Comparison of ENCODE assay signal across 15 mouse cellular contexts in the genomic region with DNA sequence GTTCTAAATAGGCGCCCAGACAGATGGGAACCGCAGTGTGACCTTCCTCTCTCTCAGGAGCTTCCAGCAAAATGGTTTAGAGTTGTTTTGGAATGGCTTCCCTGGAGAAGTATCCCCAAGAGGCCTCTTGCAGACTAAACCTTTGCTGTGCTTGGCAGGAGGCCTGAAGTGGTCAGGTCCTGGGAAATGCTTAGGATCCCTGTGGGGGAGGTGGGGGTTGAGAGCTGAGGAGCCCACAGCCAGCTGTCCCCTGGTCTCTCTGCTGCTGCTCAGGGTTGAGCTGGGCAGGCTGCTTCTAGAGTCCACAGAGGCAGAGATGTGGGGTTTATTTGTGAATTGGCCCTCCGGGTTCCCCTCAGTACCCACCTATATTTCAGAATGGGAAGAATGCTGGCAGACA.
A peak's percentile ranks its signal among the peaks of the same experiment; 100 is the strongest.
DNase-seq lines count a peak whose midpoint lies in the region; ATAC-seq lines count a peak whose summit lies in the region.
"Had no signal": no experiment of that assay in that cellular context is flagged by ENCODE, and none has a peak within 500 bp of the region (broad histone marks: within the 10 kb centered on the region; RNA-seq: fewer than 3 reads in every experiment).

No protein-coding gene starts in this region.

- H3K4me1 ChIP-seq in hindbrain, embryonic 10.5 days (replicated peaks), result peaks cover 7% of the 10 kb centered on the region
- no peaks in the 10 kb centered on the region for H3K4me1 ChIP-seq in hindbrain, embryonic 14.5 days (replicated peaks; ENCODE audit: control insufficient read depth, insufficient read depth, low read length)
- H3K4me1 ChIP-seq: liver, embryonic 12.5 days had no signal

- no peak for DNase-seq in hindbrain, embryonic 10.5 days (ENCODE audit: low spot score)
- DNase-seq in hindbrain, embryonic 14.5 days (ENCODE audit: low spot score), result no peak
- DNase-seq in 3134 (ENCODE audit: extremely low read depth, insufficient read length, low spot score) (peak; percentile 4), NIH3T3 (ENCODE audit: low read depth) (peak; percentile 58)
- peak; percentile 3 to 13 for DNase-seq in kidney, adult 8-10 months
- DNase-seq in neural tube, embryonic 10.5 days (ENCODE audit: extremely low spot score, low spot score), result no peak
- no peak for DNase-seq in thymus, postnatal 36 days
- DNase-seq in right cerebral cortex, postnatal 36 days (ENCODE audit: low spot score in 2 of 2), result no peak
- DNase-seq: adrenal gland, adult 8-10 months; right cerebral cortex, postnatal 25 days; thymus, adult 2 months had no signal

- no peak overlapping the region for H3K4me2 ChIP-seq in hindbrain, embryonic 14.5 days (replicated peaks)
- H3K4me2 ChIP-seq: embryonic facial prominence, embryonic 13.5 days; hindbrain, embryonic 12.5 days; liver, embryonic 12.5 days had no signal

- no peaks in the 10 kb centered on the region for H3K36me3 ChIP-seq in hindbrain, embryonic 10.5 days
- no peaks in the 10 kb centered on the region for H3K36me3 ChIP-seq in hindbrain, embryonic 14.5 days (replicated peaks; ENCODE audit: control insufficient read depth, insufficient read depth)
- H3K36me3 ChIP-seq: embryonic facial prominence, embryonic 13.5 days; hindbrain, embryonic 12.5 days; liver, embryonic 12.5 days had no signal

- H3K27me3 ChIP-seq in hindbrain, embryonic 10.5 days (ENCODE audit: insufficient read depth, poor library complexity, severe bottlenecking), result no peaks in the 10 kb centered on the region
- H3K27me3 ChIP-seq in hindbrain, embryonic 14.5 days (ENCODE audit: control insufficient read depth, insufficient read depth, low read length), result no peaks in the 10 kb centered on the region
- H3K27me3 ChIP-seq: embryonic facial prominence, embryonic 13.5 days; hindbrain, embryonic 12.5 days; liver, embryonic 12.5 days had no signal

- 0 out of 2 replicates have a peak overlapping the region, but pooled peaks have one; percentile 29 for H3K27ac ChIP-seq in hindbrain, embryonic 10.5 days
- no peak overlapping the region for H3K27ac ChIP-seq in hindbrain, embryonic 14.5 days
- H3K27ac ChIP-seq: embryonic facial prominence, embryonic 13.5 days; hindbrain, embryonic 12.5 days; left cerebral cortex, adult 2 months; liver, embryonic 12.5 days had no signal

- no peak overlapping the region for H3K9ac ChIP-seq in hindbrain, embryonic 14.5 days
- H3K9ac ChIP-seq: embryonic facial prominence, embryonic 13.5 days; hindbrain, embryonic 12.5 days; liver, embryonic 12.5 days had no signal

- H3K9me3 ChIP-seq in hindbrain, embryonic 10.5 days, result no peaks in the 10 kb centered on the region
- H3K9me3 ChIP-seq in hindbrain, embryonic 14.5 days (ENCODE audit: control insufficient read depth, low read length), result no peaks in the 10 kb centered on the region
- H3K9me3 ChIP-seq: embryonic facial prominence, embryonic 13.5 days; hindbrain, embryonic 12.5 days; liver, embryonic 12.5 days had no signal

- ATAC-seq in hindbrain, embryonic 14.5 days (ENCODE audit: low FRiP score), result no peak
- ATAC-seq: liver, embryonic 12.5 days had no signal

- 75% methylated on average over 3 of the region's 3 CpGs for WGBS in hindbrain, embryonic 10.5 days
- 63% methylated on average over 3 of the region's 3 CpGs for WGBS in hindbrain, embryonic 14.5 days

- no peak overlapping the region for H3K4me3 ChIP-seq in hindbrain, embryonic 10.5 days
- H3K4me3 ChIP-seq in hindbrain, embryonic 14.5 days (replicated peaks; ENCODE audit: low read length), result no peak overlapping the region
- H3K4me3 ChIP-seq: embryonic facial prominence, embryonic 13.5 days; hindbrain, embryonic 12.5 days; left cerebral cortex, adult 2 months; liver, embryonic 12.5 days had no signal

Comparison
In these comparisons a context has a peak if more than half of its experiments do, and no peak if none do; other contexts are left out.
1. DNase-seq: peak in 3134 (single experiment), NIH3T3 (single experiment) and kidney, adult 8-10 months (2 of 2); none in hindbrain, embryonic 10.5 days (single experiment), hindbrain, embryonic 14.5 days (single experiment), neural tube, embryonic 10.5 days (single experiment), thymus, postnatal 36 days (0 of 2) and right cerebral cortex, postnatal 36 days (0 of 2).